In genomic region chr6:140533606-140534005, GRCm38 (mm10) we compare ENCODE assay signal across 19 mouse cellular contexts.
"Had no signal": no experiment of that assay in that cellular context is flagged by ENCODE, and none has a peak within 500 bp of the region (broad histone marks: within the 10 kb centered on the region; RNA-seq: fewer than 3 reads in every experiment).

No protein-coding gene starts in this region.

- DNase-seq: lung, adult 18-20 months; lung, embryonic 14.5 days; lung, postnatal 10 days; lung, postnatal 4 days; midbrain, embryonic 14.5 days; retina, postnatal 1 day; right cerebral cortex, adult 18-20 months; right cerebral cortex, postnatal 14 days; thymus, adult 2 months; thymus, postnatal 25 days; thymus, postnatal 4 days had no signal

- H3K9ac ChIP-seq: lung, embryonic 14.5 days; midbrain, embryonic 12.5 days; neural tube, embryonic 13.5 days; neural tube, embryonic 15.5 days; stomach, embryonic 15.5 days had no signal

- H3K27ac ChIP-seq: midbrain, embryonic 10.5 days; midbrain, embryonic 12.5 days; neural tube, embryonic 13.5 days; neural tube, embryonic 15.5 days; stomach, embryonic 15.5 days; stomach, postnatal 0 days had no signal

- H3K4me2 ChIP-seq: lung, embryonic 14.5 days; midbrain, embryonic 12.5 days; neural tube, embryonic 13.5 days; neural tube, embryonic 15.5 days; stomach, embryonic 15.5 days had no signal

- H3K27me3 ChIP-seq: midbrain, embryonic 12.5 days; neural tube, embryonic 13.5 days; neural tube, embryonic 15.5 days; stomach, embryonic 15.5 days had no signal

- ATAC-seq: midbrain, embryonic 16.5 days had no signal

- H3K9me3 ChIP-seq: midbrain, embryonic 10.5 days; neural tube, embryonic 13.5 days; neural tube, embryonic 15.5 days; stomach, embryonic 15.5 days had no signal

- H3K4me3 ChIP-seq: midbrain, embryonic 10.5 days; midbrain, embryonic 12.5 days; myocyte; neural tube, embryonic 13.5 days; neural tube, embryonic 15.5 days; stomach, embryonic 15.5 days had no signal

- H3K4me1 ChIP-seq: midbrain, embryonic 10.5 days; midbrain, embryonic 12.5 days; neural tube, embryonic 13.5 days; neural tube, embryonic 15.5 days; stomach, embryonic 15.5 days had no signal
